Mouse (Mus musculus): Measurements from ENCODE around the gene Rpp40. TPM values are rescaled to one million over a fixed set of nuclear protein-coding genes. Genes with fewer than 3 reads are reported as not detected.

Gene Rpp40
- total RNA-seq (2022), result 10 to 100 TPM in 2 of 4 experiments, 1 to 10 TPM in 2; 4.0 to 10.8 (median 8.6) TPM

DNA sequence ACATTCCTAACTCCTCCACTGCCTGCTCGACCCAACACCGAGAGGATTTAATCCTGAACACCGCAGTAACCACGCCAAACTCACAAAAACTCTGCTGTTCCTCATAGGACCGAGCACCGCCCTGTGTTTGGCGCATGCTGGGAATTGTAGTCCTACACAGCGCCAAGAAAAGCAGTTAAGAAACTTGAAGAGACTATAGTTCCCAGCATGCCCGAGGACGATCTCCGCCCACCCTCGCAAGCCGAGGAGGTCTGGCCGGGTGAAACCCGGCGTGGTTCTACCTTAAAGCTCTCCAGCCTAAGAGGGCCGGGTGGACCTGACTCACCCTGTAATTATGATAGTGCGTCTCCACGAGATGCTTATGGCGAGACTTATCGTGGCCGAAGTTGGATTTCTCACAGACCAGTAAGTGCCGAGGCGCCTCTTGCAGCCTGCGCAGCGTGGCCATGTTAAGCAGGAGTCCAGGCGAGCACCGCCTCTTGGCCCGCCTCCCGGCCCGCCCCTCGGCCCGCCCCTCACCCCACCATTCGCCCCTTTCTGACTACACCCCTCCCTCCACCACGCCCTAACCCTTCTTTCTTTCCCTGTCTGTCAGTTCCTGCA is at the start of gene Rpp40:
Gene Rpp40 (minus strand): TSS at position 481 of the 603 bp plus-strand sequence.
- DNase-seq (ENCODE audit: low spot score in 2 of 2), result peak; percentile 87 to 93

DNA sequence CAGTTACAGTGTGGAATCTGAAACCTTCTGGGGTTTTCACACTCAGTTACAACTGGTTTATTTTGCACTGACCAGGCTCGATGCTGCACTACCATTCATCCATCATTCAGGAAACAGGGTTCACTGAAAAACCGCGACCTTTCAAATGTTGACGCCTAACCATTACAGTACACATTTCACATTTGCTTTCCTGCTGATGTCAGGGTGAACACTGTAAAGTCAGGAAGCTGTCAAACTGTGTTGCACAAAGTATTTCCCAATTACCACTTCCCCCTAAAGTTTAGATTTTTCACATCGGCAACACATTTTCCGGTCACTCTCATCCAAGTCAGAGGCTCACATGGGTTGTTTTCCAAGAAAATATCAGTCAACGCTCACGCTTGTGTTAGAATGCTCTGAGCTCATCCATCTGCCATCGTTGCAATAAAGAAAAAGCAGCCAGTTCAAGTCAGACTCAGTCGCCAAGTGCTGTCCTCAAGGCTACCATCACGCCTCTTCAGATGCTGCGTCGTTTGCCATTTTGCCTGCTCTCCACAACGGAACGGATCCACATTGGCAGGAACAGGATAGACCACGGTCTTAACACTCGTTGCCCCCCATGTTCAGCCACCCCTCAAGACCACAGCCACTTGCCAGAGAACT is 43.8 kb upstream of the Rpp40 start:
- no peak for DNase-seq (ENCODE audit: low spot score in 2 of 2)

DNA sequence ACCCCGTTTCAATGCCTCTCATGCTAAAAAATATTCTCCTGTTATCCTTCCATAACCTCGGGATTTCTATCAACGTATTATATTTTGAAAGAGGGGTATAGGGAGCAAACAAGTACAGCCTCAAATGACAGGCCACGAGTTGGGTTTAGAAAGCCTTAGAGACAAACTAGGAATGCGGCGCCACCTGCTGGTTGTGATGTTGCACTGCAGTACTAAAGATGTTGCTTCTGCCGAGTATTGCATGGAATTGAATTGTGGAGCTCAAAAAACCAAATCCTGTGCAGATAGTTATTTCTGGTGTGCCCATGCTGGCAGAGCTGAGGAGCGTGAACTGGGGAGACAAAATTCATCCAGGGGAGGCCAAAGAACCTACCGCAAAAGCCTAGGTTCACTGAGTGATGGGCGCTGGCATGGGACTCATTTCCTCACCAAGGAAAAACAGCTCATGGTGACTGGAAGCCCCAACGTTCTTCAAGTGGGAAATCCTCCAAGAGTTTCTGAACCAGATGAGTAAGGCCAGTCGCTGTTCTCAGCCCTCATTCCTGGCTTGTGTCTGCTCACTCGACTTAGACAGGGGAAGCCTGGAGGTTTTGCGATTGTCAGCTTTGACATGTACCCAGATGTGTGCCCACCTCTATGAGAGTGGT is 41.3 kb upstream of the Rpp40 start:
- DNase-seq (ENCODE audit: low spot score in 2 of 2), result peak; percentile 23 to 58

DNA sequence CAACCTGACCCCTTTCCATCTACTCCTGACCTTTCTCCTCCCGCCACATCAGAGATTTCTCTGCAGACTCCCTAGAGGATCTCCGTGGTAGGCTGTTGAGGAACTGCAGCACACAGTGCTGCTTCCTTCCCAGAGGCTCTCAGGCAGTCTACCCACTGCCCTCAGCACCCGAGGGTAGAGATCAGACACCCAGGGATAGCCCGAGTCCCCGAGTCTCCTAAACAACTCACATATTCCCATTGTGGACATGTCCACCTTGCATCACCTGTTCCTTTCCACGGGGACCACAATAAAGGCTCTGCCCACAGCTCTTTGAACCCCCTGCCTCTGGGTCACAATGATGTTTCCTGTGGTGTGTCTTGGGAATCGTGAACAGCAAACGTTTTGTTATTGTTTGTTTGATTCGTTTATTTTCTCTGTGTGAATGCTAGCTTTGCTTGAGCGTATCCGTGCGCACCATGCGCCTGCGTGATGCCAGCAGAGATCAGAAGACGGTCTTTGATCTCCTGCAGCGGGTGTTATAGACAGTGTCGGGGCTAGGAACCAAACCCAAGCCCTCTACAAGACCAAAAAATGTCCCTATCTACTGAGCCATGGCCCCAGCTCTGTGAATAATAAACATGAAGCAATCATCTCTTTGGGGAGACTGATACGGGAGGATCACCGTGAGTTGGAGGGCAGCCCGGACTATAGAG is 40.6 kb upstream of the Rpp40 start:
- DNase-seq (ENCODE audit: low spot score in 2 of 2), result no peak

DNA sequence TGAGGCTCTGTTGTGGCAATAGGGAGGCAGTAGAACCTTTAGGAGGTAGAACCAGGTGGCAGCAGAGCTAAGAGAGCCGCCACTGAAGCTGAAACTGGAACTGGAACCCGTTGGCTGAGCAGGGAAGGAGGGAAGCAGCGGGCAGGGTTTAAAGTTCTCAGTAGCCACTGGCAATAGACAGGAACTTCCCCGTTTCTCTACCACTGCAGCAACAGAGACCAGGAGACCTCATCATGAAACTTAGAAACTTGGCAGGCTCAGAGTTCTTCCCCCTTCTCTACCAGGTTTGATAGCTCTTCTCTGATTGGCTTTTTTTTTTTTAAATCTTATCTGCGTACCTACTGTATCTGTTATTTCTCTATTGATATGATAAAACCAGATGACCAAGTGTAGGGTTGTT is 34.8 kb upstream of the Rpp40 start:
- DNase-seq (ENCODE audit: low spot score in 2 of 2), result no peak

DNA sequence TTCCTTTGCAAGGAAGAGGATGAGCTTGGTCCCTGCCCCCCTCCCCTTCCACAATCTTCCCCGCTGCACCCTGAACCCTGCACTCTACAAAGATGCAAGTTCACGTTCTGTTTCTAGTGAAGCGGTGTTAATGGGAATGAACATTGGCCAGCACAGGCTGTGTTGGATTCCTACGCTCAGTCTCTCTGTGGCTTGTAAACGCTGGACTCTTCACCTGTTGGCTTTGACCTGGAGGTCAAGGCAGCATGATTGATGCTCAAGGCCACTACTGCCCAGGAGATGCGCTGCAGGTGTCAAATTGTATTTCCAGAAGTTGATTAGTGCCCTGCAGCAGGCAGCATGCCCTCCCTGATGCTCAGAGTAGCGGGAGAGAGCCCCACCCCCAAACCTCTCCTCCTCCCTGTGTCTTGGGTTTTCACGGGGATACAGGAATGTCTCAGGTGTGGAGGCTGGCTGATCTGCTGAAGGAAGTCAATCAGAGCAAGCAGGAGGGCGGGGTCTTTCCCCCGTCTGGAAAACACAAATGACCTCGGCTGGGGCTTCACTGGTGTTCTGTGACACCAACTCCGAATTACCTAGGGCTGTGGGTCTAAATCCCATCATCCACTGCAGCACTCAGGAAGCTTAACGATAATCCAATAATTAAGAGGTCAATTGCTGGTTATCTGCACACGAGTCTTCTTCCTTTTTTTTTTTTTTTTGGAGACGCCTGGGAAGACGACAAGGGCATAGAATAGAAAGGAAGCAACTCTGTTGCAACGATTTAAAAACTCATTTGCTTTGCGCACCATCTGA is 33.9 kb upstream of the Rpp40 start:
- no peak for DNase-seq (ENCODE audit: low spot score in 2 of 2)

DNA sequence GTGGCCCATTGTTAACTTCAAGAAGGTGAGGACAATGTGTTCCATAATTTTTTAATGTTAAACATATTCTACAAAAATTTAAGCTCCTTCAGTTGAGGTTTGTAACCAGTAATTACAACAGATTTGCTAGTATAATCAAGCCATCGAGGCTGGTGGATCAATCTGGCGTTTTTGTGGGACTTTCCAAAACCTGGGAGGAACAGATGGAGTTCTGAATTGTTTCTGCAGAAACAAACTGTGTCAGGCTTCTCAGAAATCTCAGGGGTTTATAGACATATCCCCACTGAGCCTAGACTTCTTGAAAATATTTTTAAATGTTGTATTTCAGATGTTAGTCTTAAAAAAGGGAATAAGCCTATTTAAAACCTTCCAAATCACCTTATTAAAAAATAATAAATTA is 31.8 kb upstream of the Rpp40 start:
- peak in 1 of 2 experiments; percentile 15 for DNase-seq (ENCODE audit: low spot score in 2 of 2)

DNA sequence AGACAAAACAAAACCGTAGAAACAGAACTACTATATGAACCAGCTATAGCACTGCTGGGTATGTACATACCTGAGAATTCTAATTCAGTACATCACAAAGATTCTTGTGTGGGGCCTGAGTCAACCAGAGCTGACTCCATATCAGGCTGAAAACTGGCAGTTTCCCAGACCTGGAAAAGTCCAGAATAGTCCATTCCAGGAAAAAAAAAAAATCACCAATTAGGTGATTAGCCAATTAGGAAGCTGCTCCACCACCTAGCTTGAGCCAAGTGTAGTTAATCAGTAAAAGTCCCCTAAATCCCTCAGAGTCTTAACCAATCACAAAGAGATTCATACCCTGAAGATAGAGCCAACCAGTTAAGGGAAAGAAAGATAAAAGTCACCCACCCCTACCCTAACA is 5.3 kb upstream of the Rpp40 start:
- no peak for DNase-seq (ENCODE audit: low spot score in 2 of 2)

DNA sequence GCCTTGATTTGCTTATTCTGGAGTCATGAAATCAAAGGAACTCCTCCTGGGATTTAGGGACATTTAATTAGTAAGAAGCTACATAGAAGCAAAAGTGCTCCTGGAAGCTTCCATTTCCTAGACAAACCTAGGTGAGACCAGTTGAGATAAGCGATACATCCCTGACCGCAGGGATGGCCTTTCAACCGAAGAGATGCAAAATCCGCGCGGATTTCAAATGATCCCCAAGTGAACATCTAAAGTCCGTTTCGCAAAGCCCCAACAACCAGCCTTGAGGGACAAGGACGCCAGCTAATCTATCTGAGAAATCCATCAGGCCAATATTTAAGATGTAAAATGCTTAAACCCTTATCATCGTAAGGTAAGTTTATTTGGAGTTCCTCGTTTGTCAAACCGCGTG is 781 bp downstream of the Rpp40 start:
- DNase-seq (ENCODE audit: low spot score in 2 of 2), result no peak

DNA sequence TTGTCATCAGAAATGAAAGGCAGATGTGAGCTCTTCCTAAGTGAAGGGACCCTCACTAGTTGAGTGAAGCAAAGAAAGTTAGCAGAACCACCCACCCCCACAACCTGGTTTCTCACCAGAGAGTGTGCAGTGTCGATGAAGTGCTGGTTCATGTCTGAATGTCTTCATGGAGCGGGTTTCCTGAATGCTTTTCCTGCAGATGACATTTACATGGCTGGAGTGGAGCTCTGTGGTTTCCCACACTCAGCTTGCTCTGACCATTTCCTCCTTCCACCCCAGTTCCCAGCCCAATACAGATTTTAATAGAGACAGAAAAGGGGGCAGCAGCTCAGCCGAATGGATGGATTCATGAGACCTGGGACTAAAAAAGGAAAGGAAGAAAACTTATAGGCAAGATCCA is 13.3 kb downstream of the Rpp40 start:
- DNase-seq (ENCODE audit: low spot score in 2 of 2), result no peak

DNA sequence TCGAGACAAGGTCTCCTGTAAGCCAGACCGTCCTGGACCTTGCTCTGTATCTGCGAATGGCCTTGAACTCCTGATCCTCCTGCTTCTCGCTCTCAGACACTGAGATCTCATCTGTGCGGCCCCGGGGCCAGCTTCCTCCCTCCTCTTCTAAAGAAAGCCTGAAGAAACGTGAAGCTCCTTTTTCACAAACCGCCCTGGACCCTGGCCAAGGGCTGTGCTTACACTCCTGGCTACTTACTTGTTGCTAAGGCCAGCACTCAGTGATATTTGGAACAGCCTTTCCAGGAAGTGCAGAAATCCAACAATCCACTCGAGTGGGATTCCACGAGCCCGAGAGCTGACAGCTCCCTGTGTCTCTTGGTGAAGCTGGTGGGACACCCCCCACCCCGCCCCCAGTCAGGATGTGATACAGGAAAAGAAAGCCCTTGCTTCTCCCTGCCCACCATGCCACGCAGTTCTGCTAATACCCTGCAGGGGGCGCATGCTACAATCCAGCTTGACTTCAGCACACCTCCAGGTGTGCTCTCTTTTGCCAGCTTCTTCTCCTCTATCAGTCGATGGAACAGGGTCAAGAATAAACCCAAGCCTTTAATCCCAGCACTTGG is 19.9 kb downstream of the Rpp40 start:
- DNase-seq (ENCODE audit: low spot score in 2 of 2), result no peak

DNA sequence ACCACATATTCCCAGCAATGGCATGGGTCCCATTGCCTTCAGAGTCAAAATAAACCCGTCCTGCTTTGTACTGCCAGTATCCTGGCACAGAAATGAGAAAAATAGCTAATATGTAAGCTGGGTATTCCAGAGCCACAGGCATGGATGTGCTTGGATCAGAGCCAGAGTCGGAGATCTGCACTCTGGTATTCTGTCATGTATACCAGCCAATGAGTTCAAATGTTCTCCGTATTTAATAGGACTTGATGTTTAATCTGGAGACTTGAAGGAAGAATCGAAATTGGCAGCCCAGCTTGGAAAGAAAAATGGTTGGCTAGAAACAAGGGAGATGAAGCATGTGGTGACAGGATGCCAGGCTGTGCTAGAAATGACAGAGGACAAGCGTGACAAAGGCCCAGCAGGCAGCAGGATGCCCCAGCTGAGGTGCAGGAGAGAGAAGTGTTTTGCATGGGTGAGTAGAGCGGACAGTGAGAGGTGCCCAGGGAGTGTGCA is 25.6 kb downstream of the Rpp40 start:
- no peak for DNase-seq (ENCODE audit: low spot score in 2 of 2)

DNA sequence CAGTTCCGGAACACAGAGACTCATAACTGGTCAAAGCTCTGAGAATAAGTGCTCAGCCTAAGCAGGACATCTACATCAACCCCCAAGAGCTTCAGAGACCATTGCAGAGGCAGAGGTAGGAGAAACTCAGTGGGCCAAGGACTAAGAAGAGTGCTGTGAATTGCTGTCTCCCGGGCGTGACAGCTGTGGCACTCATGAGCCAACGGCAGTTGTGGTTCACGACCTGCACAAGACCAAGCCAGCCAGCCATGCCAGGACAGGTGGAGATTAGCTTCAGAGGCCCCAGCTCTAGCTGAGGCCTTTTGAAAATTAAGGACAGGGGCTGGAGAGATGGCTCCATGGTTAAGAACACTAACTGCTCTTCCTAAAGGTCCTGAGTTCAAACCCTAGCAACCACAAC is 26.6 kb downstream of the Rpp40 start:
- no peak for DNase-seq (ENCODE audit: low spot score in 2 of 2)

DNA sequence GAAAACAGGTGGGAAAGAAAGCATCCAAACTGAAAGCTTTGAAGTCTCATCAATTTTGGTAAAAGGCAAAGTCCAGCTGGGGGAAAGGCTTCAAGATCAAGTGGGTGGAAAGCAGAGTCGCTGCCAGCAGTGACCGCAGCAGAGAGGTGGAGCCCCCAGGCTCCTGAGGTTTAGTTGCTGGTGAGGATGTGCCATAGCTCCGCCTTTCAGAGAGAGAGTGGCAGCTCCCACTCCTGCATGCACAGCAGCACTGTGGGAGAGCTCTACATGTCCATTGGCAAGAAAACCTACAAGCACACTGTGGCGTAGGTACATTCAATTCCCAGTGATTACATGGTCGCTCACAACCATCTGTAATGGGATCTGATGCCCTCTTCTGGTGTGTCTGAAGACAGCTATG is 27.1 kb downstream of the Rpp40 start:
- DNase-seq (ENCODE audit: low spot score in 2 of 2), result no peak

DNA sequence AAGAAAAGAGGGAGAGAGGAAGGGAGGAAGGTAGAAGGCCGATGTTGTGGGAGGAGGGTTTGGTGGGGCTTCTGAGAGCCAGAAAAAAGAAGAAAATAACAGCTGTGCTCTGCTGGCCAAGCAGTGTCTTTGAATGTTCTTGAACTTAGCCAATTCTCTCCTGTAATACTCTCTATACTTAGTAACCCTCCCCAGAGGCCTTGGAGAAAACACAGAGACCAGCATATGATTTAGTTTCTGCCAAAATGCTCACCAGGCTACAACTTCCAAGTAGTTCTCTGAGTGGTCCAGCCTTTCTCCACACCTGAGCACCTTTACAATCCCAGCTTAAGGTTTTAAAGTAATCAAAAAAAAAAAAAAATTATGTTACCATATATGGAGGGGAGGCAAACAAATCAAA is 27.9 kb downstream of the Rpp40 start:
- no peak for DNase-seq (ENCODE audit: low spot score in 2 of 2)

DNA sequence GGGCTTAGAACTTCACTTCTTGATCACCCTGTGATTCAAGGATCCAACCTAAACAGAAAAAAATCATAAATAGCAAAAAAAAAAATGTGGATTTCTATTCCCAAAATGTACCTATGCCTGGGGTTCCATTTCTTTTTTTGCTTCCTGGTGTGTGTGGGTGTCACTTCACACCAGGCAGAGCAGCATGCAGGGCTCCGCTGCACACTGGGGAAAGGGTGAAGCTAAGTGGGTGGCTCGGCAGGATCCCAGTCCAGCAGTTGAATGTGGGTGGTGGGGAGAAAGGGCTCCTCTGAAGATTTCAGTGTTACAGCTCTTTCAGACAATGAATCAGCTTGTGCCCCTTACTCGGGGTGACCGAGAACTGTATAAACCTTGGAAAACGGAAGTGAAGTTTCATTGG is 30.8 kb downstream of the Rpp40 start:
- DNase-seq (ENCODE audit: low spot score in 2 of 2), result peak in 1 of 2 experiments; percentile 26

DNA sequence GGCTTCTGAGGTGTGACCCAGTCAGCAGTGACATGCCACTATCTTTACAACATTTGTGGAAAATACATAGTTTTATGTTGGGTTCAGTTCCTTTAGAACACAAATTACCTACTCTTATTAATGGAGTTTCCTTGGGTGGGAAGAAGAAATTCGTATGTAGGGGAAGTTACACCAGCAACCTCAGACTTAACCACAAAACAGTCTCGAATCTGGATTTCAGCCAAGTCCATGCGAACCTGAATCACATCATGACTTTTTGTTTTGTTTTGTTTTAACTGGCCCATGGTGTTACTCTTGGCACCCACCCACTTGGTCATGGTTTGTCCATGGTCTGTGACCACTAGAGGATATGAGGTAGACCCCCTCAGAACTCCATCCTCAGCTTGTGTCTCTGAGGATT is 35.1 kb downstream of the Rpp40 start:
- DNase-seq (ENCODE audit: low spot score in 2 of 2), result no peak

DNA sequence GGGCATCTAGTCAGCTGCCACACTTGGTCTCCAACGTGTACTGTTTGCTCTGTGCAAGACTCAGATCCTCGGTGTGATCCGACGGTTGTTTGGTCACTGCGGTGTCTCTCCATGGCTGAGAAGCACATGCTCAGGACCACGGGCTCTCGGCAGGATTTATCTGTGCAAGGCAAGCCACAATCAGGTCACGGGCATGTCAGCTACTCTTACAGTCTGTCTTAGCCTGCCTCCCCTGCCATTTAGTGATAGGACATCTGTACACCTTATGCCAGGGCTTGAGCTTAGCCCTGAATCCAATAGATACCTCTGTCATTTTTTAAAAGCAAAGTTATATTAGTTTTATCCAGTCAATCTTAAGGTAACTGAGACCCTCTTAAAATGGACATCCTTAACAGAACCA is 35.5 kb downstream of the Rpp40 start:
- no peak for DNase-seq (ENCODE audit: low spot score in 2 of 2)

DNA sequence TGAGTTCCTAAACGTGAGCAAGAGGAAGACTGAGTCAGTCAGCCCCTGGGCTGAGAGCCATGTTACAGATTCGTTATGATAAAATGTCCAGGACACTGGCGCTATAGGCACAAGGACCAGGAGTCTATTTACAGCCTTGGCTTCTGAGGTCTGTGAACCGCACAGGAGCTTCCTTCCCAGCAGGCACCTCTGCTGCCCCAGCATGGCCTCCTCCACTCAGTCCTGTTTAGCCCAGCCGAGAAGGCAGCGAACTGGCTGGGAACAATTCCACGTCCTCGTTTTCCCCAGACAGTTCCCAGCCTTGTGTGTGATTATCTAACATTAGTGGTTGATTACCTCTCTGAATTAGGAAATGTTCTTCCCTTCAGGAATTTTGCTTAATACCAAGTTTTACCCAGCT is 45.2 kb downstream of the Rpp40 start:
- DNase-seq (ENCODE audit: low spot score in 2 of 2), result no peak

DNA sequence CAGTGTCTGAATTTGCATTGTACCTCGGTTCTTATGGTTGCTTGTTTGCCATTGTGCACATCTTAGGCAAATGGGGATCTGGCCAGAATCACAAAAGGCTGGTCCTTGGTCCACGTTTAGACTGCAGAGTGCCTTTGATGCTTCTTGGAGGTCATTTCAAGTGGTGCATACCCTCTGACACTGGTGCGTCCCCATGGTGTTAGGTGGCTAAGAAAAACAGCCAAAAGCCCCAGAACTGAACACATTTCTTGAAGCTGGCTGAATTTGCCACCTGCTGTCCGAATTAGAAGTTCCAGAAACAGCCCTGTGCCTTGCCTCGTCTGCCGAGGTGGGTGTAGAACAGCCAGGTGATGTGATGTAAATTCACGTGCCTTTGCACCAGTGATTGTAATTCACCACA is 48.7 kb downstream of the Rpp40 start:
- DNase-seq (ENCODE audit: low spot score in 2 of 2), result no peak

All from left cerebral cortex, adult 8-10 months (tissue).